Mouse (Mus musculus) mouse embryonic stem cell (cell line): ENCODE results near the gene Raph1.

ENCODE experiments used
- in situ Hi-C, 2 experiments: fragments of 300-500 bp; cut with MboI; formaldehyde crosslinking; loops; 1 replicate in 1 of 2; 3 replicates in 1 of 2; pipeline ENCODE4 v1.14.3; 2019 to 2020; ENCODE audit warnings: low sequenced_read_pairs in 2 of 2, low pct_unique_long_range_greater_than_20kb in 1 of 2, mixed read lengths in 1 of 2; ENCODE audit not compliant: unreplicated experiment in 1 of 2

The Raph1 gene

GRCm38 (mm10) chr1:60566631-60567311, at the start of gene Raph1:
Gene Raph1, minus strand, starts transcription at chr1:60567104.
- in situ Hi-C loops, result loop anchor here in 1 of 2 experiments (10.0 kb wide), 1 partner anchor 298 kb away; no protein-coding TSS in a partner anchor

- in situ Hi-C loops, result no loop called here
Measured at GRCm38 (mm10) chr1:60615703-60616102, 48.8 kb upstream of the Raph1 start.

- in situ Hi-C loops, result no loop called here
Measured at GRCm38 (mm10) chr1:60614902-60615301, 48.0 kb upstream of the Raph1 start.

GRCm38 (mm10) chr1:60611968-60612367, 45.1 kb upstream of the Raph1 start:
- in situ Hi-C loops, result no loop called here

GRCm38 (mm10) chr1:60610631-60611030, 43.7 kb upstream of the Raph1 start:
- in situ Hi-C loops, result no loop called here

GRCm38 (mm10) chr1:60609011-60609775, 42.3 kb upstream of the Raph1 start:
- in situ Hi-C loops, result no loop called here

- in situ Hi-C loops, result no loop called here
Measured at GRCm38 (mm10) chr1:60604481-60605021, 37.6 kb upstream of the Raph1 start.

GRCm38 (mm10) chr1:60600682-60601081, 33.8 kb upstream of the Raph1 start:
- in situ Hi-C loops, result no loop called here

- in situ Hi-C loops, result no loop called here
Measured at GRCm38 (mm10) chr1:60599926-60600325, 33.0 kb upstream of the Raph1 start.

GRCm38 (mm10) chr1:60599013-60599701, 32.3 kb upstream of the Raph1 start:
- in situ Hi-C loops, result no loop called here

- in situ Hi-C loops, result no loop called here
Measured at GRCm38 (mm10) chr1:60596386-60597320, 29.7 kb upstream of the Raph1 start.

GRCm38 (mm10) chr1:60593101-60593500, 26.2 kb upstream of the Raph1 start:
- in situ Hi-C loops, result no loop called here

- in situ Hi-C loops, result no loop called here
Measured at GRCm38 (mm10) chr1:60588887-60589629, 22.2 kb upstream of the Raph1 start.

GRCm38 (mm10) chr1:60580990-60581389, 14.1 kb upstream of the Raph1 start:
- in situ Hi-C loops, result no loop called here

GRCm38 (mm10) chr1:60579886-60580285, 13.0 kb upstream of the Raph1 start:
- in situ Hi-C loops, result no loop called here

GRCm38 (mm10) chr1:60572699-60573098, 5.8 kb upstream of the Raph1 start:
- in situ Hi-C loops, result no loop called here

GRCm38 (mm10) chr1:60569741-60570140, 2.8 kb upstream of the Raph1 start:
- in situ Hi-C loops, result loop anchor here in 1 of 2 experiments (10.0 kb wide), 1 partner anchor 295 kb away; no protein-coding TSS in a partner anchor
